Mouse (Mus musculus): ENCODE results near the gene Gm48551. TPM values are rescaled to one million over a fixed set of nuclear protein-coding genes. Genes with fewer than 3 reads are reported as not detected.
A peak's percentile ranks its signal among the peaks of the same experiment; 100 is the strongest.

Gene Gm48551
- total RNA-seq, 2 experiments from 2014 or later = 0.83 TPM; not detected in 1

DNA sequence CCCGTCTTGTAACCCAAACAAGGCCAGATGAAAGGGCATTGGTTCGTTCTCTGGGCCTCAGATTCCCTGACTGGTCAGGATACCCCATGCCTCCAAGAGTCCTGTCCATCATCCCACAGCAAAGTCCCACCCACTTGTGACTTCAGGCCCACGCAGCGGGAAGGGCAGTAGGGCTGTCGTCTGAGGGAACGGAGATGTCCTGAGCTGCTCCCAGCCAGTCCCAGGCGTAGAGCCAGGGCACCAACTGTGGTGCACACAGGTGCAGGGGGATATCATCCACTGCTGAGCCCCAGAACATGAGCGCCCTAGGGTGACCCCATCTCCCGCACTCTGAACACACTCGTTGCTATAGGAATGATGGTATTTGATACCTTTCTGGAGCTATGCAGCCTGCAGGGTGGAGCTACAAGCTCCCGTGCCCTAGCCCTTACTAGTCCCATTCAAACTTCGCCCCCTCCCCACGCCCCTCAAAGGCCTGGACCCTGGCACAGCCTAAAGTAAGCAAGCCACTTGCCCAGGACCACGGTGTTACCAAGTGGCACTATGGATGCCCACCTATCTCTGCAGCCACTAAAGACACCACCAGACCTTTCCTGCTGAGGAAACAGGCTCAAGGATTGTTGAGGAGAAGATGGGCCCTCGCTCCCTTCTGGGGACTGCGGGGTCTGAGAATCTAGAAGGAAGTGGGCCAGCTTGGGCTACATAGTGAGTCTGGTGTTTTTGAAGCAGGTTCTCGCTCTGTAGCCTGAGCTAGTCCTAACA lies 31.5 kb downstream of the Gm48551 start:
- ATAC-seq (ENCODE audit: poor library complexity, severe bottlenecking) = no peak

DNA sequence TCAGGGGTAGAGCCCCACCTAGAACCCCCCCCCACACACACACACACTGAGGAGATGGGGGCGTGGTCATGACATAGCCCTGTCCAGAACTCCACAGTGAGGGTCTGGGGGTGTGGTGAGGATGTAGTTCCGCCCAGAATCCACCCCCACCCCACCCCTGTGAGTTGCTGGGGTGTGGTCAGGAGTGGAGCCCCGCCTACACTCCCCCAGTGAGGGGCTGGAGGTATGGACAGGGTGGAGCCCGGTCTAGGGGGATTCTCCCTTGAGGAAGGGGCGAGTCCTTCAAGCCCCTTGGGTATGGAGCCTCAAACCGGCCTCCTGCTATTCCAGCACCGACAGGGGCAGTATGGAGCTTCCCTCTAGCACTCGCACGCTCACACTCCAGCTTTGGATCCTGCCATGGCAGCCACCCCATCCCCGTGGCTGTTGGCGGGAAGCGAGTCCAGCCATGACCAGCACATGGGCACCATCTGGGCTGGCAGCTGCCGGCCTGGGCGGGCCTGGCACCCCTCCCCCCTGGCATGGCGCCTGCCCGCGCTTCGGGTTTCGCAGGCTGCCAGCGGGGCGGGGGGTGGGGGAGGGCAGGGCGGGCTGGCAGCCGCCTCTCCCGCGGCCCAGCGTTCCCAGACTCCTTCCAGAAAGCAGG lies 32.4 kb downstream of the Gm48551 start:
- ATAC-seq (ENCODE audit: poor library complexity, severe bottlenecking) = peak; percentile 43

DNA sequence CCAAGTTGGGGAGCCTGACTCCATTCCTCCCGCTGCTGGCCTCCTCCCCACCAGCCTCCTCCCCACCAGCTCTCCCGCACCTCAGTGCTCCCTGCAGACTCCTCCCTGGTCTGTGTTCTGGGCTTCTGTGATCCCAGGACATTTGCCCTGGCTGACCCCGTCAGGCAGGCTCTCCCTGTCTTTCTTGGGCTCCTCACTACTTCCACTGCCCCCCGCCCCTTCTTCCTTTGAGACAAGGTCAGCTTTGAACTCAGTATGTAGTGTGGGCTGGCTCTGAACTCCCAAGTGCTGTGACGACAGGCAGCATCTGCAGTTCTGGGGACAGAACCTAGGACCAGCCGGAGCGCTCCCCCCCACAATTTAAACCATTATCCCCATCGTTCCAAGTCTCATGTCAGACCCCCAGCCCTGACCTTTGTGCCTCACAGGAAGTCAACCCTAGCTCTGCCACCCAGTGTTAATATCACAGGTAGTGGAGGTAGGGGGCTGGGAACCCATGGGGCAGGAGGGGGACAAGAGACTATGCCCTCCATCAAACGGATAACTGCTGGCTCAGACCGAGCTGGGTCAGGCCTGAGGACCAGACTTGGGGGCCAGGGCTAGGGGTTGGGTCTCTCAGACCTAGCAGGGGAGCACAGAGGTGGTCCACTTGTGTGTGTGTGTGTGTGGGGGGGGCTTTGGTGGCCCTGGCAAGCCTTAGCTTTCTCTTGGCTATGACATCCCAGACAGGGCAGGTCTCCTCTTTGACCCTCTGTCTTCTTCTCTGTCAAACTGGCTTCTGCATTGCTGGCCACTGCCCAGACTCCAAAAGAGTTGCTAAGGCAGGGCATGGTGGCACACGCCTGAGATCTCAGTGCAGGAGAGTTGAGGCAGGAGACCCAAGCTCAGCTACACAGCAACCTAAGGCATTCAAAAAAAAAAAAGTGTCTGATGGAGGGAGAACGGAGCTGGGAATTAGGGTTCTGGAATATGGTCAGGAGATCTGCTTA lies 33.3 kb downstream of the Gm48551 start:
- ATAC-seq (ENCODE audit: poor library complexity, severe bottlenecking) = no peak

DNA sequence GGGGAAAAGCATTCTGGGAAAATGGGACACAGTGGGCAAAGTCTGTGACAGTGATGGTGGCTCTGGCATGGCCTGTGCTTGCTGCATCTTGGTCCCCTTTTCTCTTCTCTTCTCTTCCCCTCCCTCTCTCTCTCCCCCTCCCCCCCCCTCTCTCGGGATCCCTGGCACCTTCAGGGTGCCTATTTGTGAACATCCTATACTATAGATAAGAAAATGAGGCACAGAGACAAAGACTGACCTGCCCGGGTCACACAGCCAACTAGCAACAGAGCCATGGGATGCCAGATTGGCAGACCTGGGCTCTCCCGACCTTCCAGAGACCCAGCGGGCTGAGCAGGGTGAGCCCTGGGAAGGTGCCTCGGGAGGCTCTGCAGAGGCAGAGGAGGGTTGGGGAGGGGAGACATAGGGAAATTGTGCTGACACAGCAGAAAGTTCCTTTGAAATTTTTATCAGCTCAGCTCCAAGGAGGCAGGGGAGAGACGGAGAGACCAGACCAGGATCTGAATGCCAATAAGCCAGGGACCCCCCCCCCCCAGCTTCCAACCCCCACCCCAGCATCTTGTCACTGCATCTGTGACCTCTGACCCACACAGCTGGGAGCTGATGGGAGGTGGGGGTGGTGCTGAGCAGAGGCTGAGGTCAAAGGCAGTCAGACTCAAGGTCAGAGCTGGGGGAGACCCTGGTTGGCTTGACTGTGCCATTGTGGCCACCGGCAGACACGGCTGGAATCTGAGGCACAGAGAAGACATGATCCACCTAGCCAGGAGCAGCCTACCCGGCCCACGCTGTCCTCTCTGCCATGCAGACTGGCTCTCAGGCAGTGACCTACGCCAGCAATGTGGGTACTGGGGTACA lies 34.2 kb downstream of the Gm48551 start:
- ATAC-seq (ENCODE audit: poor library complexity, severe bottlenecking) = no peak

DNA sequence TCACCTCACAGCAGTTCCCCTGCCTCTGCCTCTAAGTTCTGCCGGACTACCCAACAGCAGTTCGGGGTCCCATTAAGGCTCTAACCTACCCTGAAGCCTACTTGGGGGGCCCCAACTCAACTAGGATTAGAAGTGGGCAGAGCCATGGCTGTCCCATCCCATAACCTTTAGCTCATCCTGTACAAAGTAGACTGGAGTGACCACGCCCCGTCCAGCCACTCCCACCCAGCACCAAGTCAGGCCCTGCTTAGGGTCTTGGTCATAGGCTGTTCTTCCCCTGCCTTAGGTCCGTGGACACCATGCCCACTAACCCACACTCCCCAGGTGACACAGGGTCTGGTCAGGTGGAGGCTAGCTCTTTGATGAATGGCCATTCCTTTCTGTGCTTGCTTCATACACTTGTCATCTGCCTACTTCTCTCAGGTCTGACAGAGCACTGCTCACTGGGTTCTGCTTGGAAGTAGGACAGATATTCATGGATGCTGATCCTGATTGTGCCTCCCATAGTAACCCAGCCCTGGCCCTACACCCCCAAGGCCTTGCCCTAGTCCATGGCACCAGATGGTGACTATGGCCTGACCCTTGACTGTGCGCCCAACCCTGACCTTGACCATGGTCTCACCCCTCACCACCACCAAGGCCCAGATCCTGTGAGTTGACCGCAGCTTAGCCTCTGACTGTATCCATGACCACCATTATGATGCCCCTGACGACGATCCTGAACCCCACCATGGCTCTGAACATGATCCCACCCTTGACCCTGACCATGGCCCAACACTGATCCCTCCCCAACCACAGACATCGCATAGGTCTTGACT lies 35.1 kb downstream of the Gm48551 start:
- no peak for ATAC-seq (ENCODE audit: poor library complexity, severe bottlenecking)

DNA sequence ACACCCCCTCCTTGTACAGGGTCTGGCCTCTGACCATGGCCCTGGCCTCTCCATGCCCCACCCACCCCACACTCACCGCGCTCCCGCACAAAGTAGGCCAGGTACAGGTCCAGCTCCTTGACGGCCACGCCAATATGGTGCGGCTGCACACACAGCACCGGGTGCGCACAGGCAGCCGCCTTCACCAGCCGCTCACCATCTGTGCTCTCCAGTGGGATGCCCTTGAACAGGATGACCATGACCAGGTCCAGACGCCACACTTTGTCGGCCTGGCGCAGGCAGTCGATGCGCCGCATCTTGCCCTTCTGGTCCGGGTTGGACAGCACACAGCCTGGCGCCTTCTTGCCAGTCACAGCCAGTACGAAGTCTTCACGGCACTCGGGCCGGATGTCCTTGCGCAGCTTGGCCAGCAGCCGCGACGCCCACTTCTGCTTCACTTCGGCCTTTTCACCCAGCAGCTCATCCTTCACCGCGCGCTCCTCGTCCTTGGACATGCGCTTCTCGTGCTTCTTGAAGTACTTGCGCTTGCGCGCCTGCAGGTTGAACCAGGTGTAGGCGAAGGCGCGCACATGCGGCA lies 36.0 kb downstream of the Gm48551 start:
- no peak for ATAC-seq (ENCODE audit: poor library complexity, severe bottlenecking)

DNA sequence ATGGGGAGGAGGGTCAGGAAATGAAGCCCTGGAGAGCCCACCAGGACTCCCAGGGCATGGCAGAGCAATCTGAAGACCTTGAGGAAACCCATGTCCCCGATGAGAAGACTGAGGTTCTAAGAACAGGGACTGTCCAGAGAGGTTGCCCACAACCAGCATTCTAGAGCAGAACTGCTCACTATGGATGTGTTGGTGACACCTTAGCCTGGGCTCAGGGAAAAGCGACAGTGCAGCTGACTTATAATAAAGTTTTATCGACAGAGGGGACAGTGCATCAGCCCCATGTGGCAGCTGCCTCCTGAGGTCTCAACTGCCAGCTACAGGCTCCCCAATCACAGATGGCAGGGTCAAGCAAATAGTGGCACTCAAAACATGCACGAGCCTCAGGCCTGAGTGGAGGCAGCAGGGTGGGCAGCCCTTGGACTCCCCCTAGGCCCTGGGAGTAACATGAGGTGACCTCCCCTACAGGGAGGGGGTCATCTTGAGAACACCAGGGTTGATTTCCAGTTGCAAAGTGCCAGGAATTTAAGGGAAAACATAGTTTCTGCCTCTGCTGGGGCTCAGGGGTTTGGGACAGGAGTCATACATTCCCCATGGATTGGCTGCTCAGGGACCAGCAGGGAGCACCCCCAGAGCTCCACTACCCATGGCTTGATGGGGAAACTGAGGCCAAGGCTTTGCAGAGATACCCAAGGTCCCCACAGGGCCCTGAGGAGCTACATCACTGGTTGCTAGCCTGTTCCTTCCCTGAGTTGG lies 37.0 kb downstream of the Gm48551 start:
- ATAC-seq (ENCODE audit: poor library complexity, severe bottlenecking) = no peak

DNA sequence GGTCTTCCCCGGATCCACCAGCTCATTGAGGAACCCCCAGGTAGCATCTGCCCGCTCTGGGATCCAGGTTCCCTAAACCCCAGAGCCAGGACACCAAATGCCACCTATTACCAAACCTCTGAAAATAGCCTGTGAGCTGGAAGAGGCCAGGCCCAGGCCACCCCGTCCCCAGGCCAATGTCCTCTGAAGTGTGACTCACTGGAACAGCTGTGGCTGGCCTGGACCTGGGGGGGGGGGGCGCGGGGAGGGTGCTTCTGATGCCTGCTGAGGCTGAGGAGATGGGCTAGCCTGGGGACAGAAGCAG lies 37.5 kb downstream of the Gm48551 start:
- ATAC-seq (ENCODE audit: poor library complexity, severe bottlenecking) = no peak

DNA sequence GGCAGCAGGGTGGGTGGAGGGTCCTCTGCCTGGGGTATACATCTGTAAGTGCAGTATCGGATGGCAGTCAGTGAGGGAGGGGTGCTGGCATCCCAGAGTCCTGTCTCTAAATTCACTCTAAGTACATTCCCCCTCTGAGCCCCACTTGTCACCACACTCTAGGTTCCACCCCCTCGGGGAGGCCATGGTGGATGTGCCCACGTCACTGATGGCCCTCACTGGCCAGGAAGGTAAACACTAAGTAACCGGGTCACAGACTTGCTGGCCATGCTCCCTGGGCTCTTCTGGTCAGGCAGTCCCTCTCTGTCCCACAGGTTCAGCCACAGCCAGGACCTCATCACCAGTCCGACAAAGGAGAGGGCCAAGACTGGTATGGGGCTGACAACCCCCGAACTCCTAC lies 37.9 kb downstream of the Gm48551 start:
- no peak for ATAC-seq (ENCODE audit: poor library complexity, severe bottlenecking)

DNA sequence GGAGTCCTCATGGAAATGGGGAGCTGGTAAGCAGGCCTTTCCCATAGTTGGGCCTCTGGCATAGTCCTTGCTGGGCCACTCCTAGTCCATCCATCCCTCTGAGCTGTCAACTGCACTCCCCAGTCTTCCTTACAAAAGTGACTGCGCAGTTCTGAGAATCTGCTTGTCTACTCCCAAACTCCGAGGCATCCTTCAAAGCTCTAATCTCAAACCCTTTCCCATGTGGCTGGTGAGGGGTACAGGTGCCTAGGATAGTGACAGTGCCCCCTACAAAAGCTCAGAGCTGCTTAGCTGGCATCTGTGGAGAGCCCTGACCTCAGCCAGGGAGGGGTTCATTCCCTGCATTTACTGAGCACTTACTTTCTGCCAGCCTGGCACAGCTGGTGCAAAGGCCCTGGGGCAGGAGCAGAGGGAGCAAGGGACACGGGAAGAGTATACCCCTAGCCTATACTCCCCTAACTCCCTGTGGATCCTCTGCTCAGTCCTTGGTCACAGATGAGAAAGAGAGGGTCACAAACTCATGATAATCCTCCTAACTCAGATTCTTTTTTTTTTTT lies 38.5 kb downstream of the Gm48551 start:
- ATAC-seq (ENCODE audit: poor library complexity, severe bottlenecking) = no peak

DNA sequence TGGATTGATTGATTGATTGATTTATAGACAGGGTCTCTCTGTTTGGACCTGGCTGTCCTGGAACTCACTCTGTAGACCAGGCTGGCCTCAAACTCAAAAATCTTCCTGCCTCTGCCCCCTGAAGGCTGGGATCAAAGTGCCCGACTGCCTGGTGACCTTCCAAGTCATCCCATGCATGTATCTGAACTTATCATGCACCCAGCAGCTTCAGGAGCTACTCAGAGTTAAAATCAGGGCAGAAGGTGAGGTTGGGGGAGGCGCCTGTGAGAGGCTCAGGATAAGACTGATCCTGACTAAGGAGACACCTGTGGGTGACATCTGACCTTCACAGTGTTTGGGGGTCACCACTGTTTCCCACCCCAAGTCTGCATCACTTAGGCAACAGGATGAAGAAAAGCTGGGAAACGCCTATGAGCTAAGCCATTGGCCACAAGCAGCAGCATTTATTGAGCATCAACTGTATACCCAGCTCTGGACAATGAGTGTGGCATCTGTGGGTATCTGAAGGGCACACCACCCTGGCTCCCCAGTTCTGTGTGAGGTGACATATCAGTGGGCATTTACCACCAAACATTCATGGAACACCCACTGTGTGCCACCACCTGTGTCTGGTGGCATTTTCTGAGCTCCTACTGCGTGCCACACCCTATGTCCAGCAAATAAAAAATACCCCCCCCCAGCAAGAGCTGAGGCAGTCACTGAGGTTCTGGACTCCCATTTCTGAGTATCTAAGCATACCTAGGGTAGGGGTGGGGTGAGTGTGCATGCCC lies 39.4 kb downstream of the Gm48551 start:
- ATAC-seq (ENCODE audit: poor library complexity, severe bottlenecking) = no peak

DNA sequence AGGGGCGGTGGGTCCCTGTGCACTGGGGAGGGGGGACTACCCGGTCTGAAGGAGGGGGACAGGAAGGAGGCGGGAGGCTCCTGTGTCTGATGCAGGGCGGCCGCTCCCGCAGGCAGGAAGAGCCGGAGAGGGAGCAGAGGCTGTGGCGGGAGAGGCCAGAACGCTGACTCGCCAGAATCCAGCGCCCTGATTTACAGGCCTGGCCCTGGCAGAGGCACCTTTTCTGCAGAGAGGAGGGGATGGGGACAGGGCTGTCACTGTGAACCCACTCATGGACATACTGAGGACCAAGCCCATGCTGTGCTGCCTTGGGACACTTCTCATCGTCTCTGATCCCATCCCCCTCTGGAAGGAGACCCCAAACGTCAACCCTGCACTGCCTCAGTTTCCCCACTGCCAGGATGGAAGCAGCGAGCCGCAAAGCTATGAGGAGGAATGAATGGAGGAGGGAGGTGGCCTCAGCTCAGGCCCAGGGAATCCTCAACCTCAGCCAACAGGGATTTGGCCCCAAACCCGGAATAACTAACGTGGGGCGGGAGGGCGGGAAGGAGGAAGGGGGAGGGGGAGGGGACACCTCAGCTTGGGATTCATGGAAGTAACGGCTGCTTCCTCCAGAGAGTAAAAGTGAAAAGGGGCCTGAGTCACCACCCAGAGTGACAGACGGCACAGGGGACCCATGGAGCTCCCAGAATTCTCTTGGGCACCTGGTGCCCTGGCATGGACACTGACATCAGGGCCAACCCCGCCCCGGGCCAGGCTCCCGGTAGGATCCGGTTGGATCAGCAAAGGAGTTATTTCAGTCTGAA lies 40.2 kb downstream of the Gm48551 start:
- no peak for ATAC-seq (ENCODE audit: poor library complexity, severe bottlenecking)

DNA sequence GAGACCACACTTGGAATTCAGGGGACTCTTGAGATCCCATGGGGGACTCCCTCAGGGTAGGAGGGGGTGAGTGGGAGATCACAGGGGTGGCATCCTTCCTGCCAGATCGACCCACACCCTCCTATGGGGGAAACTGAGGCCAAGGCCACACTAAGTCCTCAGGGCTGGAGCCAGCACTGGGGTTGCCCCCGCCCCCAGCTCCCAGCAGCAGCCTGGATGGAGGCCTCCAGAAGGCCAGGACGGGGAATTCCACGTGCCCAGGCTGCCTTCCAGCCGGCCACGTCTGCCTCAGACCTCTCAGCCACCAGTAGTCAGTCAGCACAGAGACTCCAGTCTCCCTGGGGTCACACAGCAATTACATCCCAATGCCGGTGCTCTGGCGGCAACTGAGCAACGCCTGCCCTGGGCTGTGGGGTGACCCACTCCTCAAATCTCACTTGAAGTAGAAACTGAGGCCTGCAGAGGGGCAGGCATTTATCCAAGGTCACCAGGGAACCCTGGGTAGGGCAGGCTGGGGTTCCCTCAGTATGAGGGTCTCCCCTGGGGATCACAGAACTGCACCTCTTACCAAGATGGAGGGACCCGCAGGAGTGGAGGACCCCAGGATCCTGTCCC lies 41.1 kb downstream of the Gm48551 start:
- no peak for ATAC-seq (ENCODE audit: poor library complexity, severe bottlenecking)

DNA sequence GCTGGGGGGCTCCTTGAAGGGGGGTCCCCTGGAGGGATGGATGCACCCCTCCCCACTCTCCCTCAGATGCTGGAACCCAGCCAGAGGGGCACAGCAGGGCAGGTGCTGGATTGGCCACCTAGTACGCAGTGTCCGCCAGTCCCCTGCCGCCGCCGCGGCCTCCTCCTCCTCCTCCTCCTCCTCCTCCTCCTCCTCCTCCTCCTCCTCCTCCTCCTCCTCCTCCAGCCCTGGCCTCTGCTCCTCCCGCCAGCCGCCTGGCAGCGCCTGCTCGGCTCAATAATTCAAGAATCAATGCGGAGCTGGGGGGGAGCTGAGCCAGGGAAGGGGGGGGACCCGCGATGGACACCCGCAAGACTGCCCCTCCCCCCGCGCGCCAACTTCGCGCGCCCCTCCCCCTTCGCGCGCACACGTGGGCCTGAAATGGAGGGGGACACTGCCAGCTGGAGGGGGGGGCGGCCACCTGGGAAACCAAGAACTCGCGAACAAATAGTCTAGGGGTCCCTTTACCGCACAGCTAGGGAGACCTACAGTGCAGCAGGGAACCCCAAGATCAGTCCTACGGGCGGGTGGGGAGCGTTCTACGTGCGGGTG lies 41.9 kb downstream of the Gm48551 start:
- no peak for ATAC-seq (ENCODE audit: poor library complexity, severe bottlenecking)

DNA sequence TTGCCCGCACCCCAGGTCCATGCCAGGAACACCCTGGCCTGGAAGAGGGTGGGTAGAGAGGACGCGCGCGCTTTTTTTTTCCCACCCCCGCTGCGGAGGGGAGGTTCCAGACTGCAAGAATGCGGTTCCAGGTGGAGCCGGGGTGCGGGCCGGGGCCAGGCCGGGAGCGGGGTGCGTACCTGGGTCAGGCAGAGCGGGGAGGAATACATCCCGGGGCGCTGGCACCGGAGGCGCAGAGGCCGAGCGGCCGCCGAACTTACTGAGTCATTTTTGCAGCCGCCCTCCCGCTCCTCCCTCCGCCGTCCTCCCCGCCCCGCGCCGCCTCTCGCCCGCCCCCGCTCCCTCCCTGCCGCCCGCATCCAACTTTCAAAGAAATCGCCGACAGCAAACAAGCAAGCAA lies 42.6 kb downstream of the Gm48551 start:
- ATAC-seq (ENCODE audit: poor library complexity, severe bottlenecking) = peak; percentile 20

DNA sequence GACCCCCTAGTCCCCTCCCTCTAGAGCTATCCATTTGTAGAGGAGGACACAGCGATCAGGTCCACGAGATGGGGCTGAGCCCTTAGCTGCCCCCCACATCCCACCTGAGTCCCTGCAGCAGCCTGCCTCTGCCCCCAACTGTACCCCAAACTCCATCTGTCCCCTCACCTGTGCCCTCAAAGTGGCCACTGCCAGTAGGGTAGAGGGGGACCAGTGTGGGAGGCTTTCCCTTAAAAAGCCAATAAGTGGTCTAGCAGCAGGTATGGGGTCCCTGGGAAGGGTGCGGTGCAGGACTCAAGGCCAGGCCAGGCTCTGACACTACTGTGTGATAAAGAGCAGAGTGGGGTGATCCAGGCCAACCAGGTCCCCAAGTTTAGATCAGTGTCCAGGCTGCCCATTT lies 43.1 kb downstream of the Gm48551 start:
- ATAC-seq (ENCODE audit: poor library complexity, severe bottlenecking) = no peak

Measured in megakaryocyte, adult 5-6 weeks (primary cell).